Mouse (Mus musculus) E14TG2a.4 (cell line): ENCODE measurements around the gene Tbc1d12.

Source experiments
- CTCF ChIP-seq: conservative IDR thresholded peaks from 2 replicates; pipeline ENCODE4 v1.5.1; 2014; ENCODE audit warnings: low read length
- NANOG ChIP-seq: IDR thresholded peaks from 2 replicates; pipeline ENCODE4 v1.6.1; 2014; ENCODE audit warnings: borderline replicate concordance, low read length, mixed read lengths
- POU5F1 ChIP-seq: IDR thresholded peaks from 2 replicates; pipeline ENCODE4 v1.6.1; 2014; ENCODE audit warnings: low read length, borderline replicate concordance

DNA sequence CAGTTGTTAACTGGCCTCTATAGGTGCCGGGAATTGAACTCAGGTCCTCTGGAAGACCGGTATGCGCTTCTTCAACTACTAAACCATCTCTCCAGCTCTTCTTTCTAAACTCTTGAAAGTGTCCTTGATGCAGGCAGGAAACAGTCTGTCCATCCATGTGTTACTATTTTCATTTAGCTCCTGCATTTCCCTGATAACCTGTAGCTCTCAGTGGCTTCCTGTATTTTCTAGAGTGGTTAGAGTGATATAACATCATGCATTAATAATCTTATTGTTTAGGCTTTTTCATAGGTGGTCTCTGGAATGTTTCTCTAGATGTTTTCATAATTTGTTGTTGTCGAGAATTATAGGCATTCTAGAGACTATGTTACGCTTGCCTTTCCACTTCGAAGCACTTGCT, 26.1 kb downstream of the Tbc1d12 start:
- TF ChIP-seq CTCF (no peak), POU5F1 (no peak), NANOG (no peak)
